Mouse (Mus musculus) forebrain, embryonic 16.5 days (tissue): ENCODE data around the gene Tmem139. TPM values are rescaled to one million over a fixed set of nuclear protein-coding genes. Genes with fewer than 3 reads are reported as not detected.

Source experiments
- ATAC-seq: fragments of 200-750 bp; cut with Nextera tagmentation; 2 replicates; pipeline ENCODE4 v1.8.0; 2017; ENCODE audit warnings: mild to moderate bottlenecking, moderate library complexity
- H3K27ac ChIP-seq: fragments of 300-500 bp; sonication (generic); 2 replicates; pipeline ENCODE4 v1.5.1; 2014; ENCODE audit warnings: low read length, control low read depth
- H3K27me3 ChIP-seq: fragments of 300-500 bp; sonication (generic); replicated peaks from 2 replicates; pipeline ENCODE4 v1.6.1; 2014; ENCODE audit warnings: low read length; ENCODE audit not compliant: control insufficient read depth, insufficient read depth
- H3K36me3 ChIP-seq: fragments of 300-500 bp; sonication (generic); 2 replicates; pipeline ENCODE4 v1.6.1; 2014; ENCODE audit not compliant: control insufficient read depth, insufficient read depth
- H3K4me1 ChIP-seq: fragments of 300-500 bp; sonication (generic); replicated peaks from 2 replicates; pipeline ENCODE4 v1.6.1; 2014; ENCODE audit warnings: low read length; ENCODE audit not compliant: control insufficient read depth, insufficient read depth
- H3K4me2 ChIP-seq: fragments of 300-500 bp; sonication (generic); 2 replicates; pipeline ENCODE4 v1.6.1; 2014; ENCODE audit warnings: mild to moderate bottlenecking, low read length, control low read depth
- H3K4me3 ChIP-seq: fragments of 300-500 bp; sonication (generic); replicated peaks from 2 replicates; pipeline ENCODE4 v1.5.1; 2014; ENCODE audit warnings: mild to moderate bottlenecking, low read length, control low read depth
- H3K9ac ChIP-seq: fragments of 300-500 bp; sonication (generic); replicated peaks from 2 replicates; pipeline ENCODE4 v1.6.1; 2014; ENCODE audit warnings: low read depth, low read length, control low read depth
- H3K9me3 ChIP-seq: fragments of 300-500 bp; sonication (generic); 2 replicates; pipeline ENCODE4 v1.6.1; 2016; ENCODE audit warnings: low read length; ENCODE audit not compliant: control insufficient read depth
- WGBS: fragments of 180-500 bp; shearing (Covaris S2); extraction: QIAGEN DNeasy Blood & Tissue Kit; methylation state at CpG from one replicate; pipeline ENCODE4 v1.1.7; 2014; 5-methylcytosine and 5-hydroxymethylcytosine counted together
- polyA plus RNA-seq: library from polyadenylated mRNA; unstranded; fragments of >200 nt; fragmentation: Nextera tagmentation; extraction: Ambion mirVana; gene quantifications from 2 replicates; pipeline ENCODE4 v1.2.1, GENCODE M21; 2015

Tmem139 gene
- 0.21 and 0.24 TPM in 2 replicates for polyA plus RNA-seq

DNA sequence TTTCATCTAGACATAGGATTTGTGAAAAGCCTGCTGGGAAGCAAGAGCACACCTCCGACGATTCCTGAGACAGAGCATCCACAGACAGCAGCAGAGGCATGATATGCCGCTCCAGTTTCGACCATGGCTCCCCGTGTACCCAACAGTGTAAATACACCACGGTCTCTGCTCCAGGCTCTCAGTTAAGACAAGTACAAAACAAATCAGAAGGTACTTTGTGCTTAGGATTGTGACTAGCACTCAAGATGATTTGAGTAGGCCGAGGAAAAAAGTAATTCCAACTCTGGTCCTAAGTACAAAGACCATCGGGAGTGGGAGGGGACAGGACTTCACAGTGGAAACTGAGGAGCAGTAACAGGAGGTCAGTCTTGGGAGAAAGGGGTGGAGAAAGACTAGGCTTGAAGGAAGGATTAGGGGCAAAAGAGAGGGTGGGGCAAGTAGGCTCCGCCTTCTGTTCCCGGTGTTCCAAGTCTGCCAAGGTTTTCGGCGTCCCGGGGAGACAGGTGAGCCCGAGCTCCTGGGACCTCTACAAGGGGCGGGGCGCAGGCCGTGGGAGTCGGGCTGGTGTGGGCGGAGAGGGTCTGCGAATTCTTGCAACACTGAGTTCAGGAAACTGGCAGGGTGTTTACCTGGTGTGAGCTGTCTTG is at the start of gene Tmem139:
Tmem139 (plus strand) TSS at position 447 of the 647 bp plus-strand sequence.
- Histone ChIP-seq H3K4me2 (no peak within 1 kb of the TSS), H3K9ac (no peak within 1 kb of the TSS), H3K9me3 (no peaks in the 10 kb centered on the region), H3K4me3 (no peak within 1 kb of the TSS), H3K36me3 (no peaks in the 10 kb centered on the region), H3K27me3 (no peaks in the 10 kb centered on the region), H3K27ac (no peak within 1 kb of the TSS), H3K4me1 (peaks cover 6% of the 10 kb centered on the region)
- WGBS = 18% methylated on average over 20 of the region's 20 CpGs
- ATAC-seq = no peak

DNA sequence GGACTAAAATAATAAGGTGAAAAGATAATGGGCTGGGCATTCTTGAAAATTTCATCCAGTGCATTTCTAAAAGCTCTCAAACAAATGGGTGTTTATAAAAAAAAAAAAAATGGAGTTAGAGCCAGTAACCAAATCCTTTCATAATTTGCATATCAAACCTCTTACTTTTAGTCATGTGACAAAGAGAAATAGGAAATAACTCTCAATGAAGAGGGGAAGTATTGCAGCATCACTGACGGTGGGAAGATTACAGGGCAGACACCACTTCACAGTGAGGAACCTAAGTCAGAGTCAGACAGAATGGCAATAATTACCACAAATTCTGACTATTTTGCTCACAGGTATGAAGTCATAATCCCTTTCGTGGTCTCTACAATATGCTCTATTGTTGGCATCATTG is 46.7 kb upstream of the Tmem139 start, which contains the start of gene Tas2r144:
Tas2r144 (plus strand) TSS at position 301 of the 400 bp plus-strand sequence.
- Histone ChIP-seq H3K9me3 (no peaks in the 10 kb centered on the region), H3K4me3 (no peak within 1 kb of the TSS), H3K4me2 (no peak within 1 kb of the TSS), H3K9ac (no peak within 1 kb of the TSS), H3K36me3 (no peaks in the 10 kb centered on the region), H3K27me3 (no peaks in the 10 kb centered on the region), H3K4me1 (no peaks in the 10 kb centered on the region), H3K27ac (no peak within 1 kb of the TSS)
- 80% methylated on average over 2 of the region's 2 CpGs for WGBS
- ATAC-seq = no peak

DNA sequence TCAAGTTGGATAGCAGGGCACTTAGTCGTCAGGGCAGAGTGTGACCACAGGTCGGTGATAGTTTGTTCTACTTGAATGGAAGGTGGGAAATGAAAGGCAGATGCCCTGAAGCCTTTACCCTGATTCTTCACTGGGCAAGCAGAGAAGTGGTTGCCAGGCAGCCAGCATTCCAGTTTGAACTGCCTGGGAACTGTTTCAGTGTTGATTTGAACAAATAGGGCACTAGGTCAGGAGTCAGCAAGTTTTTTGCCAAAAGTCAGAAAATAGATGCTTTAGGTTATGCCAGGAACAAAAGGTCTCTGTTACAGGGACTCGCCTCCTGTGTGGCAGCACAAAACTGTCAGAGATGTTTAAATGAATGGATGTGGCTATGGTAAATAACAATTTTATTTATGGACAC is 39.5 kb upstream of the Tmem139 start:
- Histone ChIP-seq H3K9me3 (no peaks in the 10 kb centered on the region), H3K9ac (no peak overlapping the region), H3K27me3 (no peaks in the 10 kb centered on the region), H3K27ac (no peak overlapping the region), H3K4me2 (no peak overlapping the region), H3K4me1 (no peaks in the 10 kb centered on the region), H3K4me3 (no peak overlapping the region), H3K36me3 (no peaks in the 10 kb centered on the region)
- ATAC-seq = no peak
- 73% methylated on average over 3 of the region's 3 CpGs for WGBS

DNA sequence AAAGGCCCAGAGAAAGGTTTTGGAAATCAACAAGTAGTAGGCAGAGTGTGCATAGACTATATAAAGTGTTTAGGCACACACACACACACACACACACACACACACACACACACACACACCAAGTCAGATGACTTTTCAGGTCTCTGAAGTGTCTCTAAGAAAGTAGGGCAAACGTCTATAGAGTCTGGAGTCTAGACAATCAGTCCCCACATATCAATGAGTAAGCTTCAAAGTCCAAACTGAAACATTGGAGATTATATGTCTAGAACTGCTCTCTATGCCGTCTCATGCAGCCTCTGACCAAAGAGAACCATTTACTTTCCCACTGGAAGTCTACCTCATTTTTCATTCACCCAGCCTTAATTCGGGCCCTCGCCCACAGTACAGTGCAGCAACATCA is 36.7 kb upstream of the Tmem139 start:
- H3K9me3 ChIP-seq = no peaks in the 10 kb centered on the region
- no peak overlapping the region for H3K9ac ChIP-seq
- no peaks in the 10 kb centered on the region for H3K27me3 ChIP-seq
- no peaks in the 10 kb centered on the region for H3K36me3 ChIP-seq
- 75% methylated on average over 4 of the region's 4 CpGs for WGBS
- no peak for ATAC-seq
- no peaks in the 10 kb centered on the region for H3K4me1 ChIP-seq
- H3K4me2 ChIP-seq = no peak overlapping the region
- H3K27ac ChIP-seq = no peak overlapping the region
- H3K4me3 ChIP-seq = no peak overlapping the region

DNA sequence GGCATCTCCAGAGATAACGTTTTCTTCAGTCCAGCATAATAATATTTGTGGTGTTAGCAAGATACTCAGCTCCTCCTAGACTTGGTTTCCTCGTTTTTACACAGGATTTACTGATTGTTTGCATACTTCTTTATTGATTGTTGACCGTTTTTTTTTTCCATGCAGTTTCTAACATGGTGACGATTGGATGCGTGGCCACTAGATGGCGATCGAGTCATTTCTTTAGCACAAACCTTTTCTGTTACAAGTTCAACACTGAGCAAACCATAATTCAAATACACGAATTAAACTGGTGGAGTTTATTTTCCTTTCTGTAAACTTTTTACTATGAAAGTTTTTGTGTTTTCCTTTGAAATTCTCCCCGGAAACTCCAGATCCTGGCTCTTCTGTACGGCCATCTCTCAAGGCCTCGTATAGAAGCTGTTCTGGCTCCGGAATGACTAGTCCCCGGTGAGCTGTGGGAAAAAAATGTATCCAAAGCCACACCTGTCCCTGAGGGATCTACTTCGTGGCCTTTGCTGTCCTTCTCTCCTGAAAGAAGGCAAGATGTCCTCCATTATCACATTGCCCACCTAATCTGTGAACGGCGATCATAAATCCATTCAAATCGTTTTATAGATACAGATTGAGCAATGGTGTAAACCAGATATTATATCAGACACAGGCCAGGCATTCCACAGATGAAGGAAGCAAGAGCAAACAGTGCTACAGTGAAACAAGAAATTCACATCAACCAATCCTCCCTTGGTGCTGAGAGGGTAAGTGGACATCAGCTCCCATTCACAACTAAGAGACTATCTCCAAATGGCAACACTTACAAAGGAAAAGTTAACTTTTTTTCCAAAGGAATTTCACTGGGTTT is 34.3 kb upstream of the Tmem139 start:
- ATAC-seq = no peak; the same call in 1 of the 2 replicates
- Histone ChIP-seq H3K27ac (no peak overlapping the region), H3K27me3 (no peaks in the 10 kb centered on the region), H3K9ac (no peak overlapping the region), H3K4me3 (no peak overlapping the region), H3K9me3 (no peaks in the 10 kb centered on the region), H3K4me2 (no peak overlapping the region), H3K4me1 (no peaks in the 10 kb centered on the region; the same call in 1 of the 2 replicates), H3K36me3 (no peaks in the 10 kb centered on the region)
- WGBS = 33% methylated on average over 17 of the region's 17 CpGs

DNA sequence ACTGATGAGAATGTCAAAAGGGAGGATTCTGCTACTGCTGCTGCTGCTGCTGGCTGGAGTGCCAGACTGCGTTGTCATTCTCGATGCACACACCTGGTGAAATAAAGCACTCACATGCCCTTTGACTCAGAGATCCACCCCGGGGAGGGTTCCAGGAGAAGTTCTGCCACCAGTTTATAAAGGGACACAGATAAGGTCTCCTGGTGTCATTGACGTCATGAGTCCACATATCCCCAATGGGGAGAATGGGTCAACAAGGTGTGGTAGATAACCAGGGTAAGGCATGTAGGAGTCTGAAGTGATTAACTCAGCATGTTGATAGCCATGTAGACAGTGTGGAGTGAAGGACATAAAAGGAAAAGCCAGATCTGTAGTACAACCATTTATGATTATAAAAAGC is 32.2 kb upstream of the Tmem139 start:
- WGBS = 72% methylated on average over 4 of the region's 4 CpGs
- H3K27me3 ChIP-seq = no peaks in the 10 kb centered on the region
- no peaks in the 10 kb centered on the region; the same call in 1 of the 2 replicates for H3K4me1 ChIP-seq
- no peaks in the 10 kb centered on the region for H3K36me3 ChIP-seq
- no peak overlapping the region for H3K9ac ChIP-seq
- ATAC-seq = no peak
- no peak overlapping the region for H3K4me2 ChIP-seq
- H3K9me3 ChIP-seq = no peaks in the 10 kb centered on the region
- no peak overlapping the region for H3K27ac ChIP-seq
- no peak overlapping the region for H3K4me3 ChIP-seq

DNA sequence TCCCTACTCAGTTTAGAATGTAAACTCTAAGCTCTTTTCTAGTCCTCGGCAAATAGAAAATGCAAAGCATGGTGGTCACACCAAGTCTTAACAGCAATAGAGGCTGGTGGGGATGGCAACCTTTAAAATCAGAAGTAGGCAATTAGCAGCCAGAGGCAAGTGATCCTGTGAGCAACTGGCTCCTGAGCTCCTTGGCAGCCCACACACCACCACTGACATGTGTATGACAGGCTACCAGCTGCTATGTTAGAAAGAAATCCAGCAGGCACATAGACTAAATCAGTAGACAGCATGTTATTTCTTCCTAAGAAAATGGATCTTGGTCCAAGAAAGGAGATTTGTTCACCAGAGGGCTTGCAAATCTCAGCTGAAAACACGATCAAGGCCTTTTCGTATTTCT is 30.6 kb upstream of the Tmem139 start:
- Histone ChIP-seq H3K36me3 (no peaks in the 10 kb centered on the region), H3K4me1 (no peaks in the 10 kb centered on the region; the same call in 1 of the 2 replicates), H3K9ac (no peak overlapping the region), H3K4me2 (no peak overlapping the region), H3K27me3 (no peaks in the 10 kb centered on the region), H3K9me3 (no peaks in the 10 kb centered on the region), H3K27ac (no peak overlapping the region), H3K4me3 (no peak overlapping the region)
- 70% methylated on average over 3 of the region's 3 CpGs for WGBS
- peak; percentile 78; the same call in 1 of the 2 replicates for ATAC-seq

DNA sequence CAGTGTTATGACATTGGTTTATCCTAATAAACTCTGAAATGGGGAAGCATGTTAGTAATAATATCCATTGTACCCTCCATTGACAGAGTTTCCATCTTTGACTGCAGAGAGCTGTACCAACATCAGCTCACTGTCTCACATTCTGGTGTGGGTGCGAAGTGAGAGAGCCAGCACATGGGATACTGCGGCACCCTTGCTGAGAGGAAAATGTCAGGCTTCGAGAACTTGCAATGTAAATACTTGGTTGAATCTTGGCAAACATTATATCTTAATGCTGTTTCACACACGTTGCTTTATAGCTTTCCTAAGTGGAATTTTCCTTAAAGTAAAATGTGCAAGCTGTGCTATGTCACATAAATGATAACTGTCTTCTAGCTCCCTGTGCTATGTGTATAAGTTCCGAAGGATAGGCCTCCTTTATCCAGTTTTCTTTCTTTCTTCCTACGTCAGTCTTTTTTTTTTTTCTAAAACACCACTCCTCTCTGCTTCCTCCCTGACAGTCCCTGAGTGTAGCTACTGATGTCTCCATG is 24.4 kb upstream of the Tmem139 start:
- WGBS = 60% methylated on average over 6 of the region's 6 CpGs
- ATAC-seq = peak; percentile 40; the same call in 1 of the 2 replicates
- no peaks in the 10 kb centered on the region for H3K9me3 ChIP-seq
- no peak overlapping the region for H3K27ac ChIP-seq
- no peak overlapping the region for H3K9ac ChIP-seq
- 0 out of 2 replicates have a peak, but pooled peaks cover 2% of the 10 kb centered on the region for H3K4me1 ChIP-seq
- H3K4me2 ChIP-seq = no peak overlapping the region
- no peaks in the 10 kb centered on the region for H3K36me3 ChIP-seq
- no peaks in the 10 kb centered on the region for H3K27me3 ChIP-seq
- H3K4me3 ChIP-seq = no peak overlapping the region

DNA sequence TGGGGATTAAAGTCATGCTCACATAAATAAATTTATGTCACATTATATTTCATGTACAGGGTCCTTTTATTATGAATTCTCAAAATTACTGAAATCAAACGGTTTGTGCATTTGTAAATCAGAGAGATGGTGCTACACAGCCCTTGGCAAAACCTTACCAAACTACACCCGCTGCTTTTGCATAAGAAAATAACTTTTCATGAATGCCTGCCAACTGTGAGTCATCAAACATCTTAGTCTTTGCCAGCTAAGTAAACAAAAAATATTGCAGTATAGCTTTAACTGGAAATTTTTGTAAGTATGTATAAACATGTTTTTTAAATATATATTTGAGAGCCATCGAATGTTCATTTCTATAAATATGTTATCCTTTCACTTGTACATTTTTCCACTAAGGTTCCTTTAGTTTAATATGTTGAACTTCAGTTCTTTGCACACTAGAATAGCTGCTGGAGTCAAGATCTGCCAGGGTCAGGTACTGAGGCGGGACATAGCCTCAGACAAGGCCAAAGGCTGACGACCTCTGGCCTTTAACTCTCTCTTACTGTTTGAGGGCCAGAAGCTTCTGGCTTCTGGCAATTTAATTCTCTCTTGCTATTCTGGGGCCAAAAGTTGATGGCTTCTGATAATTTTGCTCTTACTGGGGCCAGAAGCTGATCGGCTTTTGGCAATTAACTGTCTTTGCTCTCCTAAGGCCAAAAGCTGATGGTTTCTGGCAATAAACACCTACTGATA is 20.3 kb upstream of the Tmem139 start:
- Histone ChIP-seq H3K9ac (no peak overlapping the region), H3K4me2 (no peak overlapping the region), H3K4me3 (no peak overlapping the region), H3K36me3 (no peaks in the 10 kb centered on the region), H3K27me3 (no peaks in the 10 kb centered on the region), H3K27ac (no peak overlapping the region), H3K9me3 (no peaks in the 10 kb centered on the region), H3K4me1 (0 out of 2 replicates have a peak, but pooled peaks cover 7% of the 10 kb centered on the region)
- ATAC-seq = no peak
- 68% methylated on average over 6 of the region's 6 CpGs for WGBS
